Mouse (Mus musculus) hematopoietic stem cell, adult 5-6 weeks (primary cell): ENCODE measurements around the gene Baiap2l1. TPM values are rescaled to one million over a fixed set of nuclear protein-coding genes. Genes with fewer than 3 reads are reported as not detected.

Experiments
- ATAC-seq, 2 experiments: fragments of 125-278 bp in 1 of 2; replicated peaks in 1 of 2; 2 replicates each; pipeline ENCODE4 v1.8.0; 2016 to 2017; ENCODE audit warnings: inconsistent platforms in 2 of 2, mild to moderate bottlenecking in 2 of 2, moderate number of reproducible peaks in 2 of 2, low read depth in 1 of 2, moderate TSS enrichment in 1 of 2; ENCODE audit not compliant: low FRiP score in 2 of 2, poor library complexity in 2 of 2, severe bottlenecking in 2 of 2, insufficient read depth in 1 of 2, low TSS enrichment in 1 of 2
- total RNA-seq: library from RNA; stranded (forward); fragments of 172-1452, 232-1000 nt; gene quantifications from 2 replicates; pipeline ENCODE4 v1.2.3, GENCODE M21; 2017

Gene Baiap2l1
- total RNA-seq, 1 experiment from 2014 or later = not detected

DNA sequence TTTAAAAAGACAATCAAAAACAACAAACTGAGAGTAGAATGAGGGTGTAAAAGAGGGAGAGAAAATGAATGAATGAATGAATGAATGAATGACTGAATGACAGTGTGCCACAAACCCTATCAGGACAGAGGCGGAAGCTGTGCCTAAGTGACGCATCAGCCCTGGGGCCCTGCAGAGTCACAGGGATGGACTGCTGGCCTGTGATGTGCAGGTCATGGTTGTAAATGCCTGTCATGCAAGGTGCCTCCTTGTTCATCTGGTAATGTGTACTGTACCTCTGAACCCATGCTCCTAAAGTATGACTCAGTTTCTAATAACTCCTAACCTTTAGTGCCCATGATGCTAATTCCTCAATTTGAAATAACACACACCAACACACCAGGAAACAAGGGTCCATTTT, 54.8 kb downstream of the Baiap2l1 start:
- ATAC-seq = no peak

DNA sequence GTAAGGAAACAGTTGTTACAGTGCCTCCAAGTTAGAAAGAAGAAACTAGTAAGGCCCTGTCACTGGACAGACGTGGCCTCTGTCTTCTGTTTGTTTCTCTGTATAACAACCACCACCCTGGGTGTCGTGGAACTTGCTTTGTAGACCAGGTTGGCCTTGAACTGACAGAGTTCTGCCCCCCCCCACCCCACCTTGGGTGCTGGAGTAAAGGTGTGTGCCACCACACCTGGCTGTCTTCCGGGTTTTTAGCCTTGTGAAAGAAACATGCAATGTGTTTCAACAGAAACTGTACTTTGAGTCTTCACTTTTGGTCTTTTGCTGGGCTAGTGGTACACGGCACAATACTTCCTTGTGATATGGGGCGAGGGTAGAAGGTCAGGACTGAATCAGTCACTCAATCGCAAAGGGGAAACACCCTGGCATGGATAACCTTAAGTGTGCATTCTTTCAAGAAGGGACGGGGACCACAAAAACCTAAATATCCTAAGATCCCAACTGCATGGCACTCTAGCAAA, 61.8 kb downstream of the Baiap2l1 start:
- no peak for ATAC-seq

DNA sequence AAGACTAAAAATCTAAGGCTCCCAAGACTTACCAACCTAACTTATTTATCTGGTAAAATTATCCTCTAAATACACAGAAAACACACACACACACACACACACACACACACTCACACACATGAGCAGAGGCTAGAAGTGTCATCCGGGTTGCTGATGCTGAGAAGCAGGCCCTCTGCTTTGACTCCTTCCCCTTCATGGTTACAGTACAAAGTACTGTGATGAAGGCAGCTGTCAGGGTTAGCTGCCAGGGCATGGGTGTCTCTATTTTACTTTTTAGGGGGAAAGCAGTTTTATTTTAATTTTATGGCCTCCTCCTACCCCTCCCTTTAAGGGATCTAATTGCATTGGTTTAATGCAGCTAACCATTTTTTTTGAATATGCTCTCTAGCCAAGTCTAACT, 62.6 kb downstream of the Baiap2l1 start:
- ATAC-seq = no peak

- peak; percentile 37 to 53; a peak in 2 of 4 replicates for ATAC-seq
These were observed 63.0 kb downstream of the Baiap2l1 start for GRCm38 (mm10) chr5:144294908-144295307.

DNA sequence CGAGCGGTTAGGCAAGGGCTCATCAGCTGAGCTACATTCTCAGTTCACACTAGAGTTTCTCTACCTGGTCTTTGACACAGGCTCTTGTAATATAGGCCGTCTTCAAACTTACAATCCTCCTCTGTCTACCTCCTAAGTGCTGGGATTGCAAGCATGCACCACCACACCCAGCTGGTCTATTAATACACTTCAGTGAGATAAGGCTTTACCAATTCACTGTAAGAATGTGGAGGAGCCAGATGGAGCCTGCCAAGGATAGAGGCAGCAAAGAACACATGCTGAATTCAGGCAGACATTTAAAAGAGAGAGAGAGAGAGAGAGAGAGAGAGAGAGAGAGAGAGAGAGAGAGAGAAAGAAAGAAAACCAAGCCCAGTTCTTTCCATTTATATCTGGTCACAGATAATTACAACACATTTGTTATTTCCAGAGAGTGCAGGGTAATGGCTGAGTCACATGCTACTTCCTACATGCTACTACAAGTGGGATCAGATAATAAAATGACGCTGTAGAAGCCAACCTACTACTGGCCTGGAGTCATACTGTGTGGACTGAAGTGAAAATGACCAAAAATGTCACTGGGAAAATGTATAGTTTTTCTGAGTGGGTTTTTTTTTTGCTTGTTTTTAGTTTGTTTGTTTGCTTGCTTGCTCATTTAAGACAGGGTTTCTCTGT, 68.0 kb downstream of the Baiap2l1 start:
- no peak for ATAC-seq

GRCm38 (mm10) chr5:144288391-144288790, 69.5 kb downstream of the Baiap2l1 start:
- no peak for ATAC-seq

- no peak for ATAC-seq
These were observed 70.6 kb downstream of the Baiap2l1 start for GRCm38 (mm10) chr5:144287267-144287820.

GRCm38 (mm10) chr5:144286591-144287266, 71.2 kb downstream of the Baiap2l1 start:
- ATAC-seq = no peak

- ATAC-seq = no peak
These were observed 73.3 kb downstream of the Baiap2l1 start for GRCm38 (mm10) chr5:144284599-144284998.

GRCm38 (mm10) chr5:144283551-144284031, 74.3 kb downstream of the Baiap2l1 start:
- peak; percentile 79 to 82 for ATAC-seq

GRCm38 (mm10) chr5:144282470-144283260, 75.2 kb downstream of the Baiap2l1 start:
- ATAC-seq = no peak

GRCm38 (mm10) chr5:144279926-144280325, 78.0 kb downstream of the Baiap2l1 start:
- ATAC-seq = no peak

DNA sequence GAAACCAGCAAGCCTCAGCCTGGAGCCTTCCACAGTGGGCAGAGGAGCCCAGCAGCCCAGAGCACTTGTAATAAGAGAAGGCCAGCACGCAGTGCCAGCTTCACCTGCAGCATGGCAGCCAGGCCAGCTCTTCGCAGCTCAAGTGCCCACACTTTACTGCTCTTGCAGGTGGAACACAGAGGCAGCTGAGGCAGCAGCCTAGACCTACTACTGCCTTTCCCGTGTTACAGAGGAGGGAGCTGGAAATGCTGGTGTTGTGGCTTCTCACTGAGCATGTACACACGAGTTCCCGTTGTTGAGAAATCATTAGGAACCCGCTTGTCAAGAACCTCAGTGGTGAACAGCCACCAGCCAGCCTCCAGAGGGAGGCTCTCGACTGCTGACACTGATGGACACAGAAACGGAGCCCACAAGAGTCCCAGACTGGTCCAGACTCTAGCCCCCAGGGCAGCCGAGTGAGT, 78.8 kb downstream of the Baiap2l1 start:
- no peak for ATAC-seq

GRCm38 (mm10) chr5:144278374-144278960, 79.4 kb downstream of the Baiap2l1 start:
- ATAC-seq = no peak

- ATAC-seq = peak; percentile 98 to 99
These were observed 80.8 kb downstream of the Baiap2l1 start for GRCm38 (mm10) chr5:144276898-144277630.

- ATAC-seq = no peak
These were observed 83.0 kb downstream of the Baiap2l1 start for GRCm38 (mm10) chr5:144274904-144275303.
